Mouse (Mus musculus): ENCODE data around the gene Sva. TPM values are rescaled to one million over a fixed set of nuclear protein-coding genes. Genes with fewer than 3 reads are reported as not detected.

The Sva gene
- not detected in 2 replicates for polyA plus RNA-seq (2015; fragmentation: Nextera tagmentation; extraction: Ambion mirVana)

GRCm38 (mm10) chr6:42038094-42038493, at the start of gene Sva:
TSS of gene Sva (plus strand) at chr6:42038394.
- no peak within 1 kb of the TSS for H3K4me3 ChIP-seq
- H3K9ac ChIP-seq, result no peak within 1 kb of the TSS
- ATAC-seq (replicated peaks; ENCODE audit: insufficient number of reproducible peaks, insufficient read depth, low FRiP score, low read depth), result no peak

More at GRCm38 (mm10) chr6:42038094-42038493, at the start of gene Sva:
- H3K27ac ChIP-seq, result no peak within 1 kb of the TSS
- no peaks in the 10 kb centered on the region for H3K36me3 ChIP-seq
- H3K27me3 ChIP-seq, result no peaks in the 10 kb centered on the region
- no peaks in the 10 kb centered on the region for H3K4me1 ChIP-seq (replicated peaks)
- H3K9me3 ChIP-seq (replicated peaks), result no peaks in the 10 kb centered on the region
- no peak within 1 kb of the TSS for H3K4me2 ChIP-seq

Other genes with a start within 250 kb of the Sva start
- gene Pip, start 190.9 kb upstream of the Sva start, polyA plus RNA-seq (2015; fragmentation: Nextera tagmentation; extraction: Ambion mirVana), result not detected in 2 replicates
- gene Sval2, start 185.4 kb upstream of the Sva start, polyA plus RNA-seq (2015; fragmentation: Nextera tagmentation; extraction: Ambion mirVana), result not detected in 2 replicates
- not detected in 2 replicates for gene Sval1, start 86.8 kb upstream of the Sva start, polyA plus RNA-seq (2015; fragmentation: Nextera tagmentation; extraction: Ambion mirVana)
- not detected in 2 replicates for gene Sval3, start 70.3 kb upstream of the Sva start, polyA plus RNA-seq (2015; fragmentation: Nextera tagmentation; extraction: Ambion mirVana)
- gene Tas2r139, start 102.5 kb downstream of the Sva start, polyA plus RNA-seq (2015; fragmentation: Nextera tagmentation; extraction: Ambion mirVana), result not detected in 2 replicates
- gene Tas2r144, start 176.9 kb downstream of the Sva start, polyA plus RNA-seq (2015; fragmentation: Nextera tagmentation; extraction: Ambion mirVana), result not detected in 2 replicates
- 14.3 and 16.9 TPM in 2 replicates for gene Gstk1, start 207.5 kb downstream of the Sva start, polyA plus RNA-seq (2015; fragmentation: Nextera tagmentation; extraction: Ambion mirVana)
- gene Tmem139, start 223.6 kb downstream of the Sva start, polyA plus RNA-seq (2015; fragmentation: Nextera tagmentation; extraction: Ambion mirVana), result 0.28 and 0.31 TPM in 2 replicates
- 26.2 and 37.2 TPM in 2 replicates for gene Casp2, start 226.6 kb downstream of the Sva start, polyA plus RNA-seq (2015; fragmentation: Nextera tagmentation; extraction: Ambion mirVana)
- gene Clcn1, start 248.3 kb downstream of the Sva start, polyA plus RNA-seq (2015; fragmentation: Nextera tagmentation; extraction: Ambion mirVana), result 0.28 and 0.33 TPM in 2 replicates

Data from heart, embryonic 15.5 days (tissue).